ENCODE assay signal across 21 mouse cellular contexts in genomic region chr3:132050884-132051457, GRCm38 (mm10). TPM values are rescaled to one million over a fixed set of nuclear protein-coding genes. Genes with fewer than 3 reads are reported as not detected.
DNase-seq lines count a peak whose midpoint lies in the region; ATAC-seq and TF ChIP-seq lines count a peak whose summit lies in the region.
"Had no signal": no experiment of that assay in that cellular context is flagged by ENCODE, and none has a peak within 500 bp of the region (broad histone marks: within the 10 kb centered on the region; RNA-seq: fewer than 3 reads in every experiment).

No protein-coding gene starts in this region.

- POLR2A ChIA-PET in Patski (lab: Charles Lee), result no interaction called here

- H3K4me3 ChIP-seq in heart, embryonic 12.5 days, result no peak overlapping the region
- H3K4me3 ChIP-seq: embryonic facial prominence, embryonic 15.5 days; erythroblast, embryonic 14.5 days; forebrain, embryonic 15.5 days; heart, adult 2 months; heart, embryonic 13.5 days; hindbrain, embryonic 13.5 days had no signal

- TF ChIP-seq CTCF in Patski (IDR thresholded peaks at IDR 0.05), result no peak

- H3K27ac ChIP-seq in heart, embryonic 12.5 days (ENCODE audit: poor library complexity, severe bottlenecking), result no peak overlapping the region
- H3K27ac ChIP-seq: embryonic facial prominence, embryonic 15.5 days; forebrain, embryonic 15.5 days; heart, adult 2 months; heart, embryonic 13.5 days; hindbrain, embryonic 13.5 days; hindbrain, postnatal 0 days had no signal

- no peaks in the 10 kb centered on the region for H3K4me1 ChIP-seq in heart, embryonic 12.5 days (replicated peaks)
- H3K4me1 ChIP-seq: embryonic facial prominence, embryonic 15.5 days; forebrain, embryonic 15.5 days; hindbrain, embryonic 13.5 days had no signal

- H3K27me3 ChIP-seq in Patski, result no peaks in the 10 kb centered on the region
- no peaks in the 10 kb centered on the region for H3K27me3 ChIP-seq in heart, embryonic 12.5 days (replicated peaks)
- H3K27me3 ChIP-seq: embryonic facial prominence, embryonic 15.5 days; forebrain, embryonic 15.5 days; heart, embryonic 13.5 days; hindbrain, embryonic 13.5 days had no signal

- CTCF ChIA-PET in Patski (lab: Charles Lee), result interaction anchor here (0.8 to 1.5 kb wide), 5 partner anchors 13 to 43 kb away, joined by 3 to 4 read pairs (median 3); no protein-coding TSS in a partner anchor

- WGBS in heart, embryonic 12.5 days, result 74% methylated on average over 8 of the region's 8 CpGs

- H3K9me3 ChIP-seq in heart, embryonic 12.5 days (replicated peaks), result no peaks in the 10 kb centered on the region; the same call in 1 of the 2 replicates
- H3K9me3 ChIP-seq: embryonic facial prominence, embryonic 15.5 days; forebrain, embryonic 15.5 days; hindbrain, embryonic 13.5 days had no signal

- in situ Hi-C loops in Patski (cut with MboI; ENCODE audit: low pct_unique_long_range_greater_than_20kb), result no loop called here

- peak; percentile 75 for ATAC-seq in Patski
- ATAC-seq in granulocyte monocyte progenitor cell, adult 5-6 weeks (replicated peaks; ENCODE audit: poor library complexity, severe bottlenecking), result peak; percentile 58
- peak; percentile 61 for ATAC-seq in megakaryocyte progenitor cell, adult 5-6 weeks (replicated peaks; ENCODE audit: poor library complexity)
- ATAC-seq in heart, embryonic 12.5 days (ENCODE audit: insufficient number of reproducible peaks, low FRiP score), result no peak
- ATAC-seq: forebrain, embryonic 15.5 days; hindbrain, postnatal 0 days had no signal

- DNase-seq in heart, adult 11 months, result peak; percentile 92
- DNase-seq in heart, postnatal 14 days, result no peak
- no peak for DNase-seq in Patski (ENCODE audit: low read depth, low spot score)
- no peak for DNase-seq in natural killer cell, adult 2 months (ENCODE audit: low spot score in 2 of 2)
- no peak for DNase-seq in layer of hippocampus, adult 8-10 months (ENCODE audit: low spot score in 2 of 2)
- DNase-seq: adrenal gland, postnatal 14 days; cerebellum, adult 8-10 months; cerebellum, postnatal 25 days; gastrocnemius, postnatal 36 days; heart, postnatal 4 days; kidney, adult 18-20 months had no signal

- H3K36me3 ChIP-seq in heart, embryonic 12.5 days, result no peaks in the 10 kb centered on the region
- H3K36me3 ChIP-seq: embryonic facial prominence, embryonic 15.5 days; forebrain, embryonic 15.5 days; heart, embryonic 13.5 days; hindbrain, embryonic 13.5 days had no signal

- intact Hi-C loops in heart, postnatal 14 days (cut with DNase I), result no loop called here

- H3K9ac ChIP-seq in heart, embryonic 12.5 days, result no peak overlapping the region
- H3K9ac ChIP-seq: embryonic facial prominence, embryonic 15.5 days; forebrain, embryonic 15.5 days; heart, embryonic 13.5 days; hindbrain, embryonic 13.5 days had no signal

- no peak overlapping the region for H3K4me2 ChIP-seq in heart, embryonic 12.5 days
- H3K4me2 ChIP-seq: embryonic facial prominence, embryonic 15.5 days; forebrain, embryonic 15.5 days; heart, embryonic 13.5 days; hindbrain, embryonic 13.5 days had no signal

RNA-seq across cellular contexts. Expression of gene Dkk2, which starts 34.1 kb away (rescaled TPM):
- under 1 TPM; 0.26 to 0.29 TPM for total RNA-seq in heart, postnatal 14 days (2021)
- 0.01 TPM for polyA plus RNA-seq in Patski (2021)
- total RNA-seq in granulocyte monocyte progenitor cell, adult 5-6 weeks (2014; fragmentation: Nextera tagmentation), result not detected in 2 replicates
- not detected in 2 replicates for total RNA-seq in granulocyte monocyte progenitor cell, adult 5-6 weeks (2017)
- total RNA-seq in megakaryocyte progenitor cell, adult 5-6 weeks (2015), result not detected in 2 replicates
- total RNA-seq in megakaryocyte progenitor cell, adult 5-6 weeks (2017), result not detected in 2 replicates
- polyA plus RNA-seq in heart, embryonic 12.5 days (2016; fragmentation: Nextera tagmentation; extraction: Ambion mirVana), result 1.8 and 2.0 TPM in 2 replicates
- total RNA-seq in layer of hippocampus, adult 8-10 months (2022), result 1 to 10 TPM in 1 of 4 experiments, under 1 TPM in 3; 0.63 to 1.1 (median 0.76) TPM
- polyA plus RNA-seq: erythroblast, embryonic 14.5 days had no signal
